Mouse (Mus musculus): Measurements from ENCODE around the gene Prom1. TPM values are rescaled to one million over a fixed set of nuclear protein-coding genes. Genes with fewer than 3 reads are reported as not detected.
A peak's percentile ranks its signal among the peaks of the same experiment; 100 is the strongest.
"Not testable (repeated sequence)": the region's sequence is repeated elsewhere in the genome, so short reads cannot be mapped to it uniquely, and the experiment has no call there.

Gene Prom1
- 28.1 and 31.3 TPM in 2 replicates for polyA plus RNA-seq (2015; fragmentation: Nextera tagmentation; extraction: Ambion mirVana)

GRCm38 (mm10) chr5:44101231-44102110, at the start of gene Prom1:
Prom1 (minus strand) TSS chr5:44102032.
- Histone ChIP-seq H3K36me3 (no peaks in the 10 kb centered on the region), H3K4me2 (peak within 1 kb of the TSS; percentile 96), H3K9ac (peak within 1 kb of the TSS; percentile 65), H3K4me1 (peaks cover 25% of the 10 kb centered on the region), H3K9me3 (no peaks in the 10 kb centered on the region), H3K27me3 (0 out of 2 replicates have a peak, but pooled peaks cover 2% of the 10 kb centered on the region), H3K27ac (peak within 1 kb of the TSS; percentile 77), H3K4me3 (peak within 1 kb of the TSS; percentile 65)
- ATAC-seq (ENCODE audit: insufficient number of reproducible peaks, low FRiP score, low TSS enrichment, low read depth) = peak; percentile 24; the same call in 1 of the 2 replicates
- under 1% methylated on average over 44 of the region's 44 CpGs for WGBS

GRCm38 (mm10) chr5:44147732-44148131, 45.9 kb upstream of the Prom1 start:
- Histone ChIP-seq H3K27me3 (no peaks in the 10 kb centered on the region; the same call in 1 of the 2 replicates), H3K4me1 (no peaks in the 10 kb centered on the region), H3K4me3 (no peak overlapping the region), H3K9ac (no peak overlapping the region), H3K4me2 (no peak overlapping the region), H3K9me3 (no peaks in the 10 kb centered on the region), H3K27ac (no peak overlapping the region), H3K36me3 (no peaks in the 10 kb centered on the region)
- WGBS = 72% methylated on average over 3 of the region's 3 CpGs
- ATAC-seq (ENCODE audit: insufficient number of reproducible peaks, low FRiP score, low TSS enrichment, low read depth) = no peak

- Histone ChIP-seq H3K9ac (no peak overlapping the region), H3K4me1 (no peaks in the 10 kb centered on the region), H3K4me3 (no peak overlapping the region), H3K4me2 (no peak overlapping the region), H3K27ac (no peak overlapping the region), H3K36me3 (no peaks in the 10 kb centered on the region), H3K9me3 (no peaks in the 10 kb centered on the region), H3K27me3 (no peaks in the 10 kb centered on the region; the same call in 1 of the 2 replicates)
- WGBS = 81% methylated on average over 6 of the region's 6 CpGs
- ATAC-seq (ENCODE audit: insufficient number of reproducible peaks, low FRiP score, low TSS enrichment, low read depth) = no peak
These were observed 44.9 kb upstream of the Prom1 start for GRCm38 (mm10) chr5:44146437-44147332.

DNA sequence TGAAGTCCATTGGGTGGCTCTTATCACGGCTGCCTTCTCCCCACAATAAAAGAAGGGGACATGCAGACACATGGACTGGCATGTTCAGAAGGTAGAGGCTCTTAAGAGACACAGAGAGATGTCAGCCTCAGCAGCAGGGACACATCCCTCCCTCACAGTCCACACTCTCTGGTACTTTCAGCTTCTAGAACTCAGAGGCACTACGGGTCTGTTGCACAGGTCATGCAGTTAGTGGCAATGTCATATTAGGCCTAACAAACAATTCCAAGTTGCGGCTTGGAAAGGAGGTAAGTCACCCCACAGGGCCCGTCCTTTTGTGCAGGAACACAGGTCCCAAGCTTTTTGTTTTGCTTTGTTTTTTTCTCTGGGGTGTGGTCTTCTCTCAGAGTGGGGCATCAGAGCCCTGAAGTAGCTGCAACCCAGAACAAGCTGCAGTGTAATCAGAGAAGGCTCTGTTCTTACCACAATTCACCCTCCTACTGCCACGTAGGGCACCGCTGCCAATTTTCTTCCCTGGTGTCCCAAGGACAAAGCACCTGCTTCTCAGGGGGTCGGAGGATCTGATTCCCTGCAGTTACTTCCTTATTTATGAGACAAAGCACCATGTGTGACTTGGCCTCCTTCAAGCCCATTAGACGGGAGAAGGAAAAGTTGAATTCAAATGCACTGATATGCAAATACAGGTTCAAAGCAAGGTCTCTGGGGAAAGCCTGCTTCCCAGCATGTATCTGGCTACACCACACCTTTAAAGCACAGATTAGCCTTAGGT, 41.8 kb upstream of the Prom1 start:
- Histone ChIP-seq H3K4me1 (no peaks in the 10 kb centered on the region), H3K27ac (no peak overlapping the region), H3K9ac (no peak overlapping the region), H3K27me3 (no peaks in the 10 kb centered on the region; the same call in 1 of the 2 replicates), H3K4me3 (no peak overlapping the region), H3K9me3 (no peaks in the 10 kb centered on the region), H3K4me2 (no peak overlapping the region), H3K36me3 (no peaks in the 10 kb centered on the region)
- 45% methylated on average over 8 of the region's 8 CpGs for whole genome bisulfite sequencing
- no peak for ATAC-seq (ENCODE audit: insufficient number of reproducible peaks, low FRiP score, low TSS enrichment, low read depth)

- ATAC-seq (ENCODE audit: insufficient number of reproducible peaks, low FRiP score, low TSS enrichment, low read depth) = no peak
- Histone ChIP-seq H3K36me3 (no peaks in the 10 kb centered on the region), H3K27me3 (no peaks in the 10 kb centered on the region), H3K9me3 (no peaks in the 10 kb centered on the region), H3K27ac (no peak overlapping the region), H3K4me1 (0 out of 2 replicates have a peak, but pooled peaks cover 2% of the 10 kb centered on the region), H3K4me3 (no peak overlapping the region), H3K4me2 (no peak overlapping the region), H3K9ac (no peak overlapping the region)
- 74% methylated on average over 4 of the region's 4 CpGs for WGBS
These were observed 25.7 kb upstream of the Prom1 start for GRCm38 (mm10) chr5:44127487-44127886.

DNA sequence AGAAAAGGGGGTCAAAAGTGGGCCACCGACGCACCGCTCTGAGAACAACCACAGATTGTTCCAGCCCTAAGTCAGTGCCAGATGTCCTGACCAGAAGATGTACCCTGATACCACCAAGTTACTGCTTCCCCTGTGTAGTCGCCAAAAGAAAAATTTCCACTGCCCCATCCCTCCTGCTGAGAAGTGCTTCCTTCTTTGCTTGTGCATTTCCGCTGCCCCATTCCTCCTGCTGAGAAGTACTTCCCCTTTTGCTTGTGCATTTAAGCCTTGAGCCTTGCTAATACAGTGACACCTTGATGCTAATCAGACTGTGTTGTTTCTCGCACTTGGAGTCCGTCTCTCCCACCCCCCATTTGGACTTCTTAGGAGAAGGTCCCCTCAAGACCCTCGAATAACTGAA, 24.7 kb upstream of the Prom1 start:
- not testable (repeated sequence) for H3K4me2 ChIP-seq; H3K9me3 ChIP-seq; ATAC-seq (ENCODE audit: insufficient number of reproducible peaks, low FRiP score, low TSS enrichment, low read depth); H3K36me3 ChIP-seq; H3K4me3 ChIP-seq; H3K27ac ChIP-seq; H3K27me3 ChIP-seq; H3K9ac ChIP-seq; H3K4me1 ChIP-seq
- WGBS = 94% methylated on average over 8 of the region's 8 CpGs

DNA sequence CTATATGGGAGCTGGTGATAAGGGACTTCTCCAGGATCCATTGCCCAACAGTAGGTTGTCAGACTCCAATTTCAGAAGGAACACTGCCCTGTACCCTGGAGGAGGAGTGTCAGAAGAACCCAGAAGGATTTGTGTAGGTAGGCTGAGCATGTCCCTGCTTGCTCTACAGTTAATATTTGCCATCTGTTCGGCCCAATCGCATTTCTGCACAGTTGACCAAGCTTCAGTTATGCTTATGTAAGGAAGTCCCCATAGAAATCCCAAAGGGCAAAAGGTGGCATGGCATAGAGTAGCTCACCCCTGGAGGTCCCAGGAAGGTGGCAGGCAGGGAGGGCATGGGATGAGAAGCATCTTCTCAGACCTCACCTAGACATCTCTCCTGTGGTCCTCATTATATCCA, 19.6 kb upstream of the Prom1 start:
- no peaks in the 10 kb centered on the region for H3K36me3 ChIP-seq
- WGBS = 91% methylated on average over 2 of the region's 2 CpGs
- no peaks in the 10 kb centered on the region for H3K9me3 ChIP-seq
- H3K27ac ChIP-seq = no peak overlapping the region
- ATAC-seq (ENCODE audit: insufficient number of reproducible peaks, low FRiP score, low TSS enrichment, low read depth) = no peak
- peaks cover 4% of the 10 kb centered on the region; the same call in 1 of the 2 replicates for H3K4me1 ChIP-seq
- no peak overlapping the region for H3K4me2 ChIP-seq
- H3K4me3 ChIP-seq = no peak overlapping the region
- no peaks in the 10 kb centered on the region for H3K27me3 ChIP-seq
- no peak overlapping the region for H3K9ac ChIP-seq

- no peak overlapping the region for H3K9ac ChIP-seq
- H3K4me1 ChIP-seq = no peaks in the 10 kb centered on the region
- no peak overlapping the region for H3K4me3 ChIP-seq
- no peak overlapping the region for H3K27ac ChIP-seq
- no peaks in the 10 kb centered on the region for H3K36me3 ChIP-seq
- H3K27me3 ChIP-seq = no peaks in the 10 kb centered on the region
- H3K9me3 ChIP-seq = no peaks in the 10 kb centered on the region
- WGBS = 82% methylated on average over 2 of the region's 2 CpGs
- H3K4me2 ChIP-seq = no peak overlapping the region
- ATAC-seq (ENCODE audit: insufficient number of reproducible peaks, low FRiP score, low TSS enrichment, low read depth) = no peak
These were observed 11.3 kb upstream of the Prom1 start for GRCm38 (mm10) chr5:44113138-44113537.

GRCm38 (mm10) chr5:44109121-44109520, 7.3 kb upstream of the Prom1 start:
- Histone ChIP-seq H3K9ac (no peak overlapping the region), H3K9me3 (no peaks in the 10 kb centered on the region), H3K4me2 (no peak overlapping the region), H3K36me3 (no peaks in the 10 kb centered on the region), H3K4me1 (peaks cover 9% of the 10 kb centered on the region; the same call in 1 of the 2 replicates), H3K27me3 (no peaks in the 10 kb centered on the region), H3K27ac (no peak overlapping the region), H3K4me3 (no peak overlapping the region)
- 65% methylated on average over 2 of the region's 2 CpGs for WGBS
- ATAC-seq (ENCODE audit: insufficient number of reproducible peaks, low FRiP score, low TSS enrichment, low read depth) = no peak

DNA sequence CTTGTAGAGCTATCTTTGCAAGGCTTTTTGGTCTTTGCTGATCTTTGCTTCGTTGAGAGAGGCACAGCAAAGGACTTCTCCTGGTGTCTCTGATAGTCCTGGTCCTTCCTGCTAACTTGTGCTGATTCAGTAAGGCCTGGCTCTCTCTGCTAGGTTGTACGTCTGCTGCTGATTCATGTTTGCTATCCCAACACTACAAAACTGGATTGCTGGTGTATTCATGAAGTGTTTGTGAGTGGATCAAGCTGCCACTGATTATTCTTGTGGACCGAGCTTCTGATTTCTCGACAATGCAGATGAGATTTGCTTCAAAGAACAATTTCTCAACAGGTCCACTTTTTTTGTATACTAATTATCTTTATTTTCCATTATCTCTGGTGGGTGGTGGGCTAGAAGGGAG, 6.3 kb upstream of the Prom1 start:
- 88% methylated on average over 4 of the region's 4 CpGs for WGBS
- H3K9ac ChIP-seq = no peak overlapping the region
- no peak overlapping the region for H3K27ac ChIP-seq
- peaks cover 9% of the 10 kb centered on the region; the same call in 1 of the 2 replicates for H3K4me1 ChIP-seq
- H3K36me3 ChIP-seq = no peaks in the 10 kb centered on the region
- no peaks in the 10 kb centered on the region for H3K9me3 ChIP-seq
- no peak for ATAC-seq (ENCODE audit: insufficient number of reproducible peaks, low FRiP score, low TSS enrichment, low read depth)
- H3K27me3 ChIP-seq = no peaks in the 10 kb centered on the region
- H3K4me3 ChIP-seq = no peak overlapping the region
- H3K4me2 ChIP-seq = no peak overlapping the region

DNA sequence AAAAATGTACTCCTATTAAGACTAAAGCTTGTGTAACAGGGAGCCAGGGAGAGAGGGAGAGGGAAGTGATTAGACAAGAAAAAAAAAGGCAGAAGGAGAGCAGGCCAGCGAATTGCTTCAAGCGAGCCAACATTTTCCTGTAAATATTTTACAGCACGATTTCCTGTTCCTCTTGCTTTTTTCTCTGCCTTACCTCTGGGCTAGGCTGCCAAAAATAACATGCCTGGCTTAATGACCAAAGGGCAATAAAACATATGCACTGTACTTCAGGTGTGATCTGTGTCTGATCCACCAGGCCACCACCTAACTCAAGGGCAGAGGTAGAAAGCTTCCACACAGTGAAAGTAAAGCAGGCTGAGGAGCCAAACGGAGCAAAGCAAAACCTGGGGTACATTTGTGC, 3.4 kb upstream of the Prom1 start:
- H3K27me3 ChIP-seq = 0 out of 2 replicates have a peak, but pooled peaks cover 2% of the 10 kb centered on the region
- no peak overlapping the region for H3K4me3 ChIP-seq
- no peaks in the 10 kb centered on the region for H3K9me3 ChIP-seq
- ATAC-seq (ENCODE audit: insufficient number of reproducible peaks, low FRiP score, low TSS enrichment, low read depth) = no peak
- no peaks in the 10 kb centered on the region for H3K36me3 ChIP-seq
- H3K4me2 ChIP-seq = no peak overlapping the region
- peaks cover 20% of the 10 kb centered on the region for H3K4me1 ChIP-seq
- no peak overlapping the region for H3K9ac ChIP-seq
- no peak overlapping the region for H3K27ac ChIP-seq
- 17% methylated on average over 4 of the region's 4 CpGs for WGBS

All from limb, embryonic 15.5 days (tissue).